Mouse (Mus musculus): ENCODE data around the gene Arrdc2. TPM values are rescaled to one million over a fixed set of nuclear protein-coding genes. Genes with fewer than 3 reads are reported as not detected.
A peak's percentile ranks its signal among the peaks of the same experiment; 100 is the strongest.

The Arrdc2 gene
- total RNA-seq, 1 experiment, result 11.4 TPM

DNA sequence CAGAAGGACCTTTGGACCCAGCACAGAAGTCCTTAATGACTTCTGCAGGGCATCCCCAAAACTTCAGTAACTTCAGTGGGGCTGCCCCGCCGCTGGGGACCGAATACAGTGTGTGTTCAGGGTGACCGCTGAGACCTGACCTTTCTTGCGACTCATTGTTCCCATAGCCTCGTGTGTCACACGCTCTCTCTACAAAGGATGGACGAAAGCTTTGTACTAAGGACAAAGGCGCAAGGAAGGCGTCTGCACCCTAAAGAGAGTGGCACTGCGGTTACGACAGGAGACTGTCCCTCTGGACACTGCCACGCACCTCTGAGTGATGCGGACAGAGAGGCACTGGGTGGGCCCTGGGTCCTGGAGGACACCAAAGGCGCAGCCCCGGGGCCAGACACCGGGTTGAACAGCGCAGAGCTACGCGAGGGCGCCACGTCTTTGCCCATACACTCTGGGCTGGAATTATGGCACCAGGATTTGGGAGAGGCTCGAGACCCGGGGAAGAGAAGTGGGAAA lies 25.2 kb upstream of the Arrdc2 start:
- H3K4me3 ChIP-seq (ENCODE audit: insufficient read depth in 1 of 2, low read depth in 1 of 2, low read length in 2 of 2, poor library complexity in 1 of 2, severe bottlenecking in 1 of 2), result peak overlapping the region; percentile 55 to 71
- TF ChIP-seq ZC3H11A (IDR thresholded peaks at IDR 0.05; ENCODE audit: borderline replicate concordance, low read depth, low read length) (no peak), MAFK (IDR thresholded peaks at IDR 0.05; ENCODE audit: insufficient read depth, low read depth, low read length) (no peak), HCFC1 (IDR thresholded peaks at IDR 0.05; ENCODE audit: borderline replicate concordance, insufficient read depth, low read length) (no peak), CHD2 (IDR thresholded peaks at IDR 0.05; ENCODE audit: low read depth, low read length) (no peak), ZNF384 (IDR thresholded peaks at IDR 0.05; ENCODE audit: low read depth, low read length) (no peak)
- DNase-seq (ENCODE audit: low read depth, low spot score), result no peak
- H3K36me3 ChIP-seq (ENCODE audit: control insufficient read depth, insufficient read depth, low read length, poor library complexity, severe bottlenecking), result peaks cover 7% of the 10 kb centered on the region; the same call in 1 of the 2 replicates
- H3K4me1 ChIP-seq (ENCODE audit: control insufficient read depth in 2 of 2, insufficient read depth in 2 of 2, low read length in 2 of 2, poor library complexity in 1 of 2), result peaks cover 2 to 35% of the 10 kb centered on the region in 2 experiments
- H3K27ac ChIP-seq (ENCODE audit: insufficient read depth, low read depth, low read length, poor library complexity, severe bottlenecking), result no peak overlapping the region
- peak overlapping the region; percentile 2 for H3K9ac ChIP-seq (ENCODE audit: insufficient read depth, low read depth, low read length, poor library complexity, severe bottlenecking)
- in situ Hi-C loops (cut with MboI; ENCODE audit: low sequenced_read_pairs in 2 of 2, unreplicated experiment in 2 of 2), result no loop called here
- no peaks in the 10 kb centered on the region for H3K9me3 ChIP-seq (ENCODE audit: control insufficient read depth, insufficient read depth, low read depth, low read length)

DNA sequence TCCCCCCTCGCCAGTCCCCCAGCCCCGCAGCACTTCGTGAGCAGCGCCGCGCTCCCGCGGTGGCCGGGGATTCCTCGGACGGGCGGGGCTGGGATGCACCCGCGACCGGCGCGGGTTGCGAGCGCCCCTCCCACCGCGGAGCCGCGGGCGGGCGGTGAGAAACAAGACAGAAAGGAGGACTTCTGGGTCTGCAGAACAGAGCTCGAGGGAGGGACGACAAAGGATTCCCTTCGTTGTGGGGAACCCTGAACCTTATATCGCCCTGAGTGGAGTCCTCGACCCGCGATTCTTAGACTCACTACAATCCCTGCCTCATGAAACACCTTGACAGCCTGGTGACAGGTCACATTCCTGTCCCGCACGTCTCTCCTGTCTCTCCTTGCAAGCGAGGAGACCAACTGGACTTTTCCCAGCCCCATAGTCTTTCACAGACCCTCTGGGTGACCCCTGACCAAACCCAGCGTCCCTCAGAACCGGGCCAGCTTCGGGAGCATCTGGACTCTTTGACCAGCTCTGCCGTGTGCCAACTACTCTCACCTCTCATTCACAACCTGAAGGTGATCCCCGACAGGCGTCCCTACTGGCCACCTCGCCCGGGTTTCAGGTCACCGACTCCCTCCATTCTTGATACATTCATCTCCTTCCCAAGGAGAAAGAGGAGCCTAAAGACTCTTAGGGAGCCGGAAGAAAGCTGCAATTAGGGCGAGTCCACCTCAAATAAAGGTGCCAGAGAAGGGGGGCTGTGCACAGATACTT lies 24.6 kb upstream of the Arrdc2 start:
- in situ Hi-C loops (cut with MboI; ENCODE audit: low sequenced_read_pairs in 2 of 2, unreplicated experiment in 2 of 2), result no loop called here
- no peak for TF ChIP-seq ZC3H11A (IDR thresholded peaks at IDR 0.05; ENCODE audit: borderline replicate concordance, low read depth, low read length)
- TF ChIP-seq MAFK (IDR thresholded peaks at IDR 0.05; ENCODE audit: insufficient read depth, low read depth, low read length), result no peak
- no peak for TF ChIP-seq CHD2 (IDR thresholded peaks at IDR 0.05; ENCODE audit: low read depth, low read length)
- no peak for TF ChIP-seq HCFC1 (IDR thresholded peaks at IDR 0.05; ENCODE audit: borderline replicate concordance, insufficient read depth, low read length)
- DNase-seq (ENCODE audit: low read depth, low spot score), result no peak
- Histone ChIP-seq H3K4me3 (ENCODE audit: insufficient read depth in 1 of 2, low read depth in 1 of 2, low read length in 2 of 2, poor library complexity in 1 of 2, severe bottlenecking in 1 of 2) (peak overlapping the region; percentile 11 to 66; a peak in 3 of 4 replicates), H3K4me1 (ENCODE audit: control insufficient read depth in 2 of 2, insufficient read depth in 2 of 2, low read length in 2 of 2, poor library complexity in 1 of 2) (peaks cover 2 to 31% of the 10 kb centered on the region in 2 experiments), H3K9me3 (ENCODE audit: control insufficient read depth, insufficient read depth, low read depth, low read length) (no peaks in the 10 kb centered on the region), H3K27ac (ENCODE audit: insufficient read depth, low read depth, low read length, poor library complexity, severe bottlenecking) (no peak overlapping the region), H3K9ac (ENCODE audit: insufficient read depth, low read depth, low read length, poor library complexity, severe bottlenecking) (0 out of 2 replicates have a peak overlapping the region, but pooled peaks have one; percentile 5), H3K36me3 (ENCODE audit: control insufficient read depth, insufficient read depth, low read length, poor library complexity, severe bottlenecking) (peaks cover 7% of the 10 kb centered on the region; the same call in 1 of the 2 replicates)

DNA sequence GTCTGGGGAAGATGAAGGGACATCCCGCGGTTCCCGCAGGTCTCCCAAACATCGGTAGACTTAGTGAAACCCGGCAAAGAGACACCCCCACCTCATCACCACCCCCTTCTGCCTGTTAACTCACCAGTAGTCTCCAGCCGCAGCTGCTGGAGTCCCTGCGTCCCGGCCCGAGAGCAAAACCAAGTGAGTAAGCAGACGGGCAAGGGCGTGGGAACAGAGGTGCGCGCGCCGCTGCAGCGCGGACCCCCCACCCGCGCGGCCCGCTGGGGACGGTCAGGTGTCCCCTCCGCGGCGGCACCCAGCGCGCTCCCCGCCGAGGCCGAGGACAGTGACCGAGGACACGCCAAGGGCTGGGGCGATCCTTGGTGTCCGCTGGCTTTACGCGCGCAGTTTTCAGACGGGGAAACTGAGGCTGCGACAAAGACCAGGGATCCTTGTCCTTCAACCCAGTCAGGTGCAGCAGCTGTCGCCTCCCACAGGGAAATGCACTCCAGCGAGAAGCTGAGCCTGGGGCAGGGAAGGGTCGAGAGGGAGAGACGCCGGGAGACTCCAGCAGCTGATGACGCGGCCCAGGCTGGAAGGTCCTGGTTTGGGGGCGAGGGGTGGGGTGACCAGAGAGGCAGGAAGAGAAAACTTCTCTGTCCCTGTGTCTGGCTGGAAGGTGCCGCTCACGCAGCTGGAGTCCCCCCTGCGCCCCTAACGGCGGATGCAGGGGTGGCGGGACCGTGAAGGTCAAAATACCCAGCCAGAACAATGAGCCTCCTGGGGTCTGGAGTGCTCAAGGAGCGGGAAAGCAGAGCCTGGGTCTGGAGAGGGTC lies 23.5 kb upstream of the Arrdc2 start, which contains the start of gene Kcnn1:
Gene Kcnn1, minus strand, starts transcription at position 435 of the 818 bp plus-strand sequence.
- Histone ChIP-seq H3K9ac (ENCODE audit: insufficient read depth, low read depth, low read length, poor library complexity, severe bottlenecking) (peak within 1 kb of the TSS; percentile 12; the same call in 1 of the 2 replicates), H3K27ac (ENCODE audit: insufficient read depth, low read depth, low read length, poor library complexity, severe bottlenecking) (no peak within 1 kb of the TSS), H3K4me3 (ENCODE audit: insufficient read depth in 1 of 2, low read depth in 1 of 2, low read length in 2 of 2, poor library complexity in 1 of 2, severe bottlenecking in 1 of 2) (peak within 1 kb of the TSS; percentile 60 to 66), H3K36me3 (ENCODE audit: control insufficient read depth, insufficient read depth, low read length, poor library complexity, severe bottlenecking) (peaks cover 5% of the 10 kb centered on the region; the same call in 1 of the 2 replicates), H3K4me1 (ENCODE audit: control insufficient read depth in 2 of 2, insufficient read depth in 2 of 2, low read length in 2 of 2, poor library complexity in 1 of 2) (peaks cover 2 to 28% of the 10 kb centered on the region in 2 experiments), H3K9me3 (ENCODE audit: control insufficient read depth, insufficient read depth, low read depth, low read length) (no peaks in the 10 kb centered on the region)
- TF ChIP-seq MAFK (IDR thresholded peaks at IDR 0.05; ENCODE audit: insufficient read depth, low read depth, low read length) (no peak), ZNF384 (IDR thresholded peaks at IDR 0.05; ENCODE audit: low read depth, low read length) (no peak), HCFC1 (IDR thresholded peaks at IDR 0.05; ENCODE audit: borderline replicate concordance, insufficient read depth, low read length) (no peak), CHD2 (IDR thresholded peaks at IDR 0.05; ENCODE audit: low read depth, low read length) (no peak), ZC3H11A (IDR thresholded peaks at IDR 0.05; ENCODE audit: borderline replicate concordance, low read depth, low read length) (no peak)
- in situ Hi-C loops (cut with MboI; ENCODE audit: low sequenced_read_pairs in 2 of 2, unreplicated experiment in 2 of 2), result no loop called here
- no peak for DNase-seq (ENCODE audit: low read depth, low spot score)

DNA sequence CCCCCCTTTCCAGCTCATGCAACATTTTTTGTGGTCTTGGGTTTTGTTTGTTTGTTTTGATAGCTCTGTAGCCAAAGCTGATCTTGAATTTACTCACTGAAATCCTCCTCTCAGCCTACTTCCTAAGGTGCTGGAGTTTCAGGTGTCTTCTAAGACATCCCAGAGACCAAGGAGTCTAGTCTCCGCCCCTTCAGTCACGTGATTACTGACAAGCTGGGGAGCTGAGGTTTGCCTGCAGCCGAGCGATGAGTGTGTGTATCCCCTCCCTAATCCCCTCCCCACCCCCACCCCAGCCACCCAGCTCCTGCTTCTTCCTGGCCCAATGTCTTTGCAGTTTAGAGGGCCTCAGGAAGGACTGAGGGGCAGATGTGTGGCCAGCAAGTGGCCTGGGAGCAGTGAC lies 18.0 kb upstream of the Arrdc2 start:
- Histone ChIP-seq H3K4me1 (ENCODE audit: control insufficient read depth in 2 of 2, insufficient read depth in 2 of 2, low read length in 2 of 2, poor library complexity in 1 of 2) (peaks cover 2 to 25% of the 10 kb centered on the region in 2 experiments; a peak in 3 of 4 replicates), H3K9ac (ENCODE audit: insufficient read depth, low read depth, low read length, poor library complexity, severe bottlenecking) (no peak overlapping the region), H3K36me3 (ENCODE audit: control insufficient read depth, insufficient read depth, low read length, poor library complexity, severe bottlenecking) (no peaks in the 10 kb centered on the region), H3K9me3 (ENCODE audit: control insufficient read depth, insufficient read depth, low read depth, low read length) (no peaks in the 10 kb centered on the region), H3K27ac (ENCODE audit: insufficient read depth, low read depth, low read length, poor library complexity, severe bottlenecking) (no peak overlapping the region), H3K4me3 (ENCODE audit: insufficient read depth in 1 of 2, low read depth in 1 of 2, low read length in 2 of 2, poor library complexity in 1 of 2, severe bottlenecking in 1 of 2) (no peak overlapping the region)
- no peak for TF ChIP-seq ZNF384 (IDR thresholded peaks at IDR 0.05; ENCODE audit: low read depth, low read length)
- TF ChIP-seq ZC3H11A (IDR thresholded peaks at IDR 0.05; ENCODE audit: borderline replicate concordance, low read depth, low read length), result no peak
- no peak for TF ChIP-seq HCFC1 (IDR thresholded peaks at IDR 0.05; ENCODE audit: borderline replicate concordance, insufficient read depth, low read length)
- no peak for TF ChIP-seq MAFK (IDR thresholded peaks at IDR 0.05; ENCODE audit: insufficient read depth, low read depth, low read length)
- no peak for TF ChIP-seq CHD2 (IDR thresholded peaks at IDR 0.05; ENCODE audit: low read depth, low read length)
- in situ Hi-C loops (cut with MboI; ENCODE audit: low sequenced_read_pairs in 2 of 2, unreplicated experiment in 2 of 2), result no loop called here
- no peak for DNase-seq (ENCODE audit: low read depth, low spot score)

Data from ES-E14 (cell line).